ENCODE assay signal across 27 mouse cellular contexts in the genomic region with DNA sequence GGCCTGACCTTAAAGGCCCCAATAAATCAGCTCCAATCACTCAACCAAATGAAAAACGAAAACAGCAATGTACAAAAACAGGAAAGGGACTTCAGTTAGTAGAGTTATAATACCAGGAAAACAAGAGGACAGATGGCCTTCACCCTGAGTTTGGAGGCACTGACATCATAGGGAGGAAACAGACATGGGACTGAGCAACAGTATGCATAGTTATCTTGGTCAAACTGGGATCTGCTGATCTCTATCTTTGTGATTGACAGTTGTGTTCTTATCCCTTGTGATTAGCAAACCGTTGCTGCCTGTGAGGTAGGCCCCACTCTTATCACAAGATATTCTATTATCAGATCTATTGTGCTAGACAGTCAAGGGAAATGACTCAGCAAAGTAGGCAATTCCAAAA.
DNase-seq lines count a peak whose midpoint lies in the region; ATAC-seq and TF ChIP-seq lines count a peak whose summit lies in the region.
"Had no signal": no experiment of that assay in that cellular context is flagged by ENCODE, and none has a peak within 500 bp of the region (broad histone marks: within the 10 kb centered on the region; RNA-seq: fewer than 3 reads in every experiment).

No protein-coding gene starts in this region.

- H3K9me3 ChIP-seq in kidney, embryonic 14.5 days (ENCODE audit: control insufficient read depth, low read length): no peaks in the 10 kb centered on the region
- no peaks in the 10 kb centered on the region for H3K9me3 ChIP-seq in MEL (replicated peaks; ENCODE audit: insufficient read depth, low read length)
- H3K9me3 ChIP-seq: embryonic facial prominence, embryonic 10.5 days; heart, embryonic 12.5 days; hindbrain, embryonic 10.5 days; intestine, embryonic 15.5 days; limb, embryonic 10.5 days; liver, embryonic 15.5 days; megakaryocyte, embryonic 14.5 days had no signal

- no peak overlapping the region for H3K27ac ChIP-seq in kidney, embryonic 14.5 days (ENCODE audit: low read depth, low read length)
- H3K27ac ChIP-seq in MEL (ENCODE audit: control insufficient read depth, low read depth, low read length): no peak overlapping the region
- H3K27ac ChIP-seq: embryonic facial prominence, embryonic 10.5 days; hindbrain, embryonic 10.5 days; intestine, embryonic 15.5 days; layer of hippocampus, adult 2 months; limb, embryonic 10.5 days; liver, embryonic 15.5 days had no signal

- no peak for TF ChIP-seq POLR2A in MEL (IDR thresholded peaks at IDR 0.05; ENCODE audit: control insufficient read depth in 1 of 2, insufficient read depth in 1 of 2, low read depth in 1 of 2, low read length in 2 of 2, poor library complexity in 1 of 2)

- H3K27me3 ChIP-seq in kidney, embryonic 14.5 days (ENCODE audit: control insufficient read depth, insufficient read depth, low read length): no peaks in the 10 kb centered on the region
- no peaks in the 10 kb centered on the region for H3K27me3 ChIP-seq in MEL (ENCODE audit: control insufficient read depth in 1 of 2, insufficient read depth in 2 of 2, low read length in 2 of 2)
- H3K27me3 ChIP-seq: heart, embryonic 12.5 days; intestine, embryonic 15.5 days; liver, embryonic 15.5 days; megakaryocyte, embryonic 14.5 days had no signal

- no peak overlapping the region for H3K4me3 ChIP-seq in kidney, embryonic 14.5 days (ENCODE audit: low read length)
- H3K4me3 ChIP-seq in MEL (ENCODE audit: control insufficient read depth in 1 of 2, insufficient read depth in 1 of 2, low read depth in 2 of 2, low read length in 2 of 2): no peak overlapping the region
- H3K4me3 ChIP-seq: embryonic facial prominence, embryonic 10.5 days; heart, embryonic 12.5 days; hindbrain, embryonic 10.5 days; intestine, embryonic 15.5 days; layer of hippocampus, adult 2 months; limb, embryonic 10.5 days; liver, embryonic 15.5 days; megakaryocyte, embryonic 14.5 days had no signal

- TF ChIP-seq EP300 in MEL (IDR thresholded peaks at IDR 0.05; ENCODE audit: low read depth in 1 of 2, low read length in 2 of 2): peak in 1 of 2 experiments; percentile 54; a peak in 1 of 4 replicates

- no peaks in the 10 kb centered on the region for H3K36me3 ChIP-seq in kidney, embryonic 14.5 days (ENCODE audit: control insufficient read depth, insufficient read depth, low read length)
- H3K36me3 ChIP-seq in MEL (ENCODE audit: control insufficient read depth in 1 of 2, insufficient read depth in 2 of 2, low read length in 2 of 2): peaks cover 0 to 5% of the 10 kb centered on the region in 2 experiments; a peak in 2 of 4 replicates
- H3K36me3 ChIP-seq: embryonic facial prominence, embryonic 10.5 days; heart, embryonic 12.5 days; hindbrain, embryonic 10.5 days; intestine, embryonic 15.5 days; limb, embryonic 10.5 days; liver, embryonic 15.5 days had no signal

- TF ChIP-seq CTCF in MEL (IDR thresholded peaks at IDR 0.05 in 2 of 3, conservative IDR thresholded peaks at IDR 0.05 in 1 of 3; ENCODE audit: control insufficient read depth in 1 of 3, insufficient read depth in 1 of 3, low read depth in 2 of 3, low read length in 3 of 3, poor library complexity in 1 of 3, severe bottlenecking in 1 of 3): no peak

- WGBS in kidney, embryonic 14.5 days: 59% methylated on average over 2 of the region's 2 CpGs

- H3K4me2 ChIP-seq in kidney, embryonic 14.5 days (replicated peaks; ENCODE audit: low read depth, low read length): no peak overlapping the region
- H3K4me2 ChIP-seq: heart, embryonic 12.5 days; intestine, embryonic 15.5 days; liver, embryonic 15.5 days had no signal

- no peaks in the 10 kb centered on the region for H3K4me1 ChIP-seq in kidney, embryonic 14.5 days (ENCODE audit: control insufficient read depth, insufficient read depth, low read length)
- peaks cover 0 to 2% of the 10 kb centered on the region in 2 experiments; a peak in 1 of 4 replicates for H3K4me1 ChIP-seq in MEL (ENCODE audit: control insufficient read depth in 1 of 2, insufficient read depth in 2 of 2, low read length in 2 of 2)
- H3K4me1 ChIP-seq: embryonic facial prominence, embryonic 10.5 days; heart, embryonic 12.5 days; hindbrain, embryonic 10.5 days; intestine, embryonic 15.5 days; limb, embryonic 10.5 days; liver, embryonic 15.5 days; megakaryocyte, embryonic 14.5 days had no signal

- DNase-seq in kidney, adult 11 months: peak; percentile 26
- DNase-seq in 416B (ENCODE audit: low read depth) (peak; percentile 87), MEL (ENCODE audit: low read depth, low spot score) (peak; percentile 4)
- peak; percentile 36 for DNase-seq in kidney, postnatal 14 days
- no peak for DNase-seq in urinary bladder, postnatal 25 days (ENCODE audit: low spot score)
- DNase-seq: cerebellum, adult 11 months; cerebellum, adult 9-11 months; forebrain, postnatal 0 days; gastrocnemius, postnatal 14 days; heart, adult 11 months; heart, postnatal 10 days; liver; midbrain, embryonic 14.5 days; retina, postnatal 1 day; right cerebral cortex, postnatal 25 days; spleen, adult 18-20 months had no signal

- no peak for ATAC-seq in kidney, embryonic 14.5 days (ENCODE audit: low FRiP score, low TSS enrichment)
- no peak for ATAC-seq in erythroid progenitor cell, adult 5-6 weeks (replicated peaks; ENCODE audit: low FRiP score, poor library complexity, severe bottlenecking)
- ATAC-seq: forebrain, postnatal 0 days; hindbrain, embryonic 16.5 days; intestine, embryonic 15.5 days had no signal

- TF ChIP-seq RAD21 in MEL (IDR thresholded peaks at IDR 0.05; ENCODE audit: low read depth, low read length): no peak

- H3K79me2 ChIP-seq in MEL (ENCODE audit: control insufficient read depth, insufficient read depth, low read length, poor library complexity): no peaks in the 10 kb centered on the region

- no peak overlapping the region for H3K9ac ChIP-seq in kidney, embryonic 14.5 days (ENCODE audit: low read depth, low read length)
- no peak overlapping the region for H3K9ac ChIP-seq in MEL (ENCODE audit: control insufficient read depth, low read depth, low read length, poor library complexity, severe bottlenecking)
- H3K9ac ChIP-seq: forebrain, postnatal 0 days; heart, embryonic 12.5 days; intestine, embryonic 15.5 days; liver, embryonic 15.5 days had no signal

TF ChIP-seq in MEL, 35 proteins besides CTCF, POLR2A, EP300 and RAD21:
- TF ChIP-seq GABPA (IDR thresholded peaks at IDR 0.05; ENCODE audit: low read depth, low read length) (0 out of 2 replicates have a peak, but pooled peaks have one; percentile 33), GATA1 (IDR thresholded peaks at IDR 0.05; ENCODE audit: low read depth, low read length) (peak; percentile 62; the same call in 1 of the 2 replicates), TCF12 (IDR thresholded peaks at IDR 0.05; ENCODE audit: low read depth, low read length) (peak; percentile 21; the same call in 1 of the 2 replicates), ZNF384 (IDR thresholded peaks at IDR 0.05; ENCODE audit: low read depth, low read length) (no peak), ETS1 (IDR thresholded peaks at IDR 0.05; ENCODE audit: low read depth, low read length) (peak; percentile 56; the same call in 1 of the 2 replicates)
